Mouse (Mus musculus) thymus, adult 2 months (tissue): ENCODE data around the gene Tubg1. TPM values are rescaled to one million over a fixed set of nuclear protein-coding genes. Genes with fewer than 3 reads are reported as not detected.
A peak's percentile ranks its signal among the peaks of the same experiment; 100 is the strongest.

ENCODE experiments used
- DNase-seq: peaks from one replicate; pipeline ENCODE4 v3.0.0; 2021
- H3K27ac ChIP-seq: fragments of 200-500 bp; 2 replicates; pipeline ENCODE4 v1.5.1; 2012; ENCODE audit warnings: low read length, control low read depth; ENCODE audit not compliant: control insufficient read depth, insufficient read depth
- H3K27me3 ChIP-seq: fragments of 200-500 bp; 2 replicates; pipeline ENCODE4 v1.6.1; 2012; ENCODE audit warnings: mild to moderate bottlenecking, low read length, moderate library complexity, mixed read lengths; ENCODE audit not compliant: control insufficient read depth, insufficient read depth
- H3K36me3 ChIP-seq: fragments of 200-500 bp; 2 replicates; pipeline ENCODE4 v1.6.1; 2012; ENCODE audit warnings: mild to moderate bottlenecking, low read length, moderate library complexity; ENCODE audit not compliant: control insufficient read depth, insufficient read depth
- H3K4me1 ChIP-seq: fragments of 200-500 bp; replicated peaks from 2 replicates; pipeline ENCODE4 v1.6.1; 2012; ENCODE audit warnings: low read length; ENCODE audit not compliant: control insufficient read depth, insufficient read depth
- H3K4me3 ChIP-seq: fragments of 200-500 bp; 2 replicates; pipeline ENCODE4 v1.5.1; 2012; ENCODE audit warnings: mild to moderate bottlenecking, low read length, control low read depth, moderate library complexity; ENCODE audit not compliant: control insufficient read depth, insufficient read depth
- CTCF ChIP-seq: fragments of 200-500 bp; IDR thresholded peaks from 2 replicates; pipeline ENCODE4 v1.5.1; 2012; ENCODE audit warnings: mild to moderate bottlenecking, control low read depth, low read length, moderate library complexity, borderline replicate concordance; ENCODE audit not compliant: control insufficient read depth, poor library complexity, insufficient read depth; ENCODE audit errors: extremely low read depth
- POLR2A ChIP-seq: fragments of 200-500 bp; IDR thresholded peaks from 2 replicates; pipeline ENCODE4 v1.6.1; 2012; ENCODE audit warnings: mild to moderate bottlenecking, low read length, control low read depth, moderate library complexity; ENCODE audit not compliant: control insufficient read depth, poor library complexity, insufficient read depth; ENCODE audit errors: extremely low read depth
- WGBS: fragments of 180-500 bp; shearing (Covaris S2); methylation state at CpG from one replicate; pipeline ENCODE4 v1.1.7; 2018; 5-methylcytosine and 5-hydroxymethylcytosine counted together
- polyA plus RNA-seq: library from polyadenylated mRNA; depleted of rRNA; stranded (reverse); fragments of >200 nt; gene quantifications from 2 replicates; pipeline ENCODE4 v1.2.3, GENCODE M21; 2012

Gene Tubg1
- polyA plus RNA-seq, 1 experiment: 50.3 TPM

DNA sequence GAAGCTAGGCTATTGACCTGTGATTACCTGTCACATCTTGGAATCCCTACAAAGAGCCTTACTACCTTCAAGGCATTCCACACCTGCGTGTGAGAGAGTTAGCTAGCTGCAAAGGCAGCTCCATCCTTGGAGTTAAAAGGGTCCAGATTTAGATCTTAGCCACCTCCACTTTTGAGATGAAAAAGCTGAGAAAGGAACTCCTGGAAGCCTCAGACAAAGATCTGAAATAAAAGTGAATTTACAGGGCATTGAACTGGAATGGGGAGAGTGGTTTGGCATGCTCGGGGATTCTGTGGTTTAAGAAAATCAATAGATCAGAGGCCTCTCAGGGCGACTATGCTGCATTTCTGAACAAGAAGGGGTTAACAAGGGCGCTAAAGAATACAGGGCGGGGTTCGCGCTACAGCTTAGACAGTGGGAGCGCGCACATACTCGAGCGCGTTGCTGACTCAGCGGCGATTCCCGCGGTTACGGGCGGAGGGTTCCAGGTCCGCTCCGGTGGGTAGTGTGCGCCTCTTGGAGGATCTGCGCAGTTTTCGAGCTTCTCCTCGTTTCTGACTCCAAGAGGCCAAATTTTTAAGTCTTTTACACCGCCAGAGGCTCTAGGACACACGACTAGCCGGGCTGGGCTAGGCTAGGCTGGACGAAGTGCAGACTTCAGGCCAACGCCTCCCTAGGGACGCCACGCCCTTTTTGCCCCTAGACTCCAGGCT lies 52.1 kb downstream of the Tubg1 start:
- Histone ChIP-seq H3K4me3 (peak overlapping the region; percentile 22), H3K4me1 (peaks cover 25% of the 10 kb centered on the region), H3K27ac (no peak overlapping the region), H3K36me3 (no peaks in the 10 kb centered on the region), H3K27me3 (peaks cover 35% of the 10 kb centered on the region)
- no peak for TF ChIP-seq POLR2A
- 0 out of 2 replicates have a peak, but pooled peaks have one; percentile 19 for TF ChIP-seq CTCF
- under 1% methylated on average over 31 of the region's 31 CpGs for WGBS
- peak; percentile 31 for DNase-seq

DNA sequence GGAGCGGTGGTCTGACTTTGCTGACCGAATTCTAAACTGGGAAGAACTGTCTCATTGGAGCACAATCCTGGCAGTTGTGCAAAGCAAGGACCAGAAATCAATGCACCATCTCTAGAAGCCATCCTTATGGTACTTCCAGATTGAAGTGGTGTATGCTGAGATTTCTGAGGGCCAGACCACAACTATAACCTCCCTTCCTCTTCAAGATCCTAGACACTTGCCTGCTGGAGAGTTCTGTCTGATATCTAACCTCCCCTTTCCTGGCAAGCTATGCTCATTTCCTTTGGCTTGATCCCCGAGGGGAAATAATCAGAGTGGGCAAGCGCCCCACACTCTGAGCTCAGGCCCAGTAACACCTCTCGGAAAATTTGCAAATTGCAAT lies 52.7 kb downstream of the Tubg1 start:
- TF ChIP-seq CTCF (no peak), POLR2A (no peak)
- no peak for DNase-seq
- Histone ChIP-seq H3K27me3 (peaks cover 35% of the 10 kb centered on the region), H3K27ac (no peak overlapping the region), H3K4me1 (peaks cover 28% of the 10 kb centered on the region), H3K36me3 (no peaks in the 10 kb centered on the region), H3K4me3 (peak overlapping the region; percentile 22; the same call in 1 of the 2 replicates)
- WGBS: 5% methylated on average over 5 of the region's 5 CpGs

DNA sequence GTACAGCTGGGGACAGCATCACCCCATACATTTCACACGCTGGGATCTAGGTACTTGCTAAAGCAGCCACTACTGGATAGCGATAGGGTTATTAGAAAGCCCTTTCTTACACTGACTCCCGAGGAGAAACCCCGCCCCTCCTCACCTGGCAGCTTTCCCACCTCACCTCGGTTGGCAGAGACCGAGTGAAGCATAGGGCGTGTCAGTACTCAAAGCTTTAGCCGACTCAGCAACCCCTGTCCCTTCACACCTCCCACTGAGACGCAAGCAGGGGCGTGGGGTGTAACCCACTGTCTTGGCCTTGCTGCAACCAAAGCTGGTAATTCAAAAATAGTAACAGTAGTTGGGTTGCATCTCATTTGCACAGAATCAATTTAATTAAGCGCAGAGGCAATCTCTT lies 53.4 kb downstream of the Tubg1 start:
- H3K27ac ChIP-seq: no peak overlapping the region

DNA sequence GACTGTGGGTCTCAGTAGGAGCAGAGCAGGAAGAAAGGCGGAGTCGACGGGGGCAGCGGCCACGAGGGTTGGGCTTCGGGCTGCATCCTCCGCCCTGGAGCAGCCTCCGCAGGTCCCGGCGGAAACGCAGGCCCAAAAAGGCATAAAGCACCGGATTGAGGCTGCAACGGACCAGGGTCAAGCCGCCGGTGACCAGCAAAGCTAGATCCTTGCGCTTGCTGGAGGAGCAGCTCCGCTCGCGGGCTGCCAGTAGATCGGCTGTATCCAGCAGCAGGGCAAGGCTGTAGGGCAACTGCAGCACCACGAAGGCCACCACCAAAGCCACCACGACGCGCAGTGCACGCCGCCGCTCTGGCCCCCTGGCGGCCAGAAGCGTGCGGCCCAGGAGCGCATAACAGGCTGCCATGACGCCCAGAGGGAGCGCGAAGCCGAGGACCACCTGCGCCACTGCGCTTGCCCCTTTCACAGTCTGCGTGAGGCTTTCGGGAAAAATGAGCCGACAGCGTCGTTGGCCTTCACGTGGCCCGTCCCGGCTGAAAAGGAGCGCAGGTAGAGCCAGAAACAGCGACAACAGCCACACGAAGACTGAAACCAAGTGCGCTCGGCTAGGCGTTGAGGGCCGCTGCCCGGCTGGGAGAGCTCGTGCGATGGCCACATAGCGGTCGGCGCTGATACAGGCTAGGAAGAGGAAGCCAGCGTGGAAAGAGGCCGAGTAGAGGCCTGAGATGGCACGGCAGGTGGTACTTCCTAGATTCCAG lies 54.1 kb downstream of the Tubg1 start:
- Histone ChIP-seq H3K36me3 (no peaks in the 10 kb centered on the region), H3K27me3 (peaks cover 28% of the 10 kb centered on the region), H3K4me3 (peak overlapping the region; percentile 43), H3K4me1 (peaks cover 28% of the 10 kb centered on the region), H3K27ac (no peak overlapping the region)
- peak; percentile 99 for TF ChIP-seq CTCF
- no peak for TF ChIP-seq POLR2A
- WGBS: 3% methylated on average over 61 of the region's 61 CpGs
- DNase-seq: peak; percentile 78

More for the DNA sequence above, 53.4 kb downstream of the Tubg1 start:
- no peak for DNase-seq
- 20% methylated on average over 11 of the region's 11 CpGs for WGBS
- H3K4me3 ChIP-seq: no peak overlapping the region
- no peak for TF ChIP-seq CTCF
- TF ChIP-seq POLR2A: no peak
- H3K4me1 ChIP-seq: peaks cover 28% of the 10 kb centered on the region
- H3K36me3 ChIP-seq: no peaks in the 10 kb centered on the region
- H3K27me3 ChIP-seq: peaks cover 30% of the 10 kb centered on the region

DNA sequence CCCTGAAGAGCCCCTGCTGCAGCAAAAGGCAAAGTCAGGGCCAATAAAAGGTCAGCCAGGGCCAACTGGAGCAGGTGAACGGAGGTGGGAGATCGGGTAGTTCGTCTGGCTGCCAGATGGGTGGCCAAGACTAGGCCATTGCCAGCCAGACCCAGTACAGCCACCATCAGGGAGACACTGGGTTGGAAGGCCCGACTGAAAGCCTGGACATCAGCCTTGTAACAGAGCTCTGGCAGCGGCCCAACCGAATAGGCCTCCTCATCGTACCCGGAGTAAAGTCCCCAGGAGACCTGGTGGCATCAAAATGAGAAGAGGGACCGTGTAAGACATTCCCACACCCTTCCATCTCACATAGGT lies 54.6 kb downstream of the Tubg1 start:
- TF ChIP-seq CTCF: no peak
- TF ChIP-seq POLR2A: no peak
- Histone ChIP-seq H3K4me1 (peaks cover 28% of the 10 kb centered on the region), H3K36me3 (no peaks in the 10 kb centered on the region), H3K27me3 (peaks cover 28% of the 10 kb centered on the region), H3K27ac (no peak overlapping the region), H3K4me3 (no peak overlapping the region)
- DNase-seq: no peak
- 44% methylated on average over 9 of the region's 9 CpGs for WGBS

DNA sequence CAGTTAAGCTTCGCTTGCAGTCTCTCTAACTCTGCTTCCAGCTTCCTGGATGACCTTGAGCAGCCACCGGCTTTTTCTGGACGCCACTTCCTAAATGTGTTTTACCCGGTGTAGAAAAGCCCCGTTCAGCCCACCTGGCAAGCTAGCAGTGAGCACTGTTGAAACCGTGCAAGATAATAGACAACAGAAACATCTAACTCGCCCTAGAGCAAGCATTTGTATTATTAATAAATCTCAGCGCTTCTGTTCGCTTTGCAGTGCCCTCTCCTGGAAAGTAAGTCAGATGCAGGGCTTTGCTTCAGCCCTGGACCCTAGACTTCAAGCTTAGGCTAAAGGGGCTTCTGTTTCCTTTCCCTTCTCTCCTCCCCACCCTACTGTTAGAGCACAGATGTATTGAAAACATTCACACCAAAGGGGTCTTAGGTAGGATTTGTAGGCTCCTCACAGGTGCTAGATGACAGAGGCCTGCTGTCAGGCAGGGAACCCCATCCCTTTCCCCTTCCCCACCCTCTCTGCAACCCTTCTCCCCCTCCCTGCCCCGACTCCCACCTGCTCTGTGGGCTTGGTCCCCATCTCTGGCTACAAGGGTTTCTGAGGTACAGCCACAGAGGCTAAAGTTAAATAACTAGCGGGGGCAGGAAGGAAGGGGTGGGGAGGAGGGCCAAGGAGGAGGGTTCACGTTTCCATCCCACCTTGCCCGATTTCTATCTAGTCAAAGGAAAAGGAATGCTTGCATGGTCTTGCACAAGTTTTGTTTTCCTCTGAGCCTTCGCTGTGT lies 55.3 kb downstream of the Tubg1 start, which contains the start of gene Ccr10:
Gene Ccr10 (minus strand): TSS at position 593 of the 778 bp plus-strand sequence.
- Histone ChIP-seq H3K27ac (no peak within 1 kb of the TSS), H3K4me1 (peaks cover 28% of the 10 kb centered on the region), H3K36me3 (no peaks in the 10 kb centered on the region), H3K27me3 (peaks cover 28% of the 10 kb centered on the region), H3K4me3 (no peak within 1 kb of the TSS)
- DNase-seq: no peak
- TF ChIP-seq POLR2A: no peak
- no peak for TF ChIP-seq CTCF
- WGBS: 15% methylated on average over 14 of the region's 14 CpGs
